Mouse (Mus musculus) midbrain, embryonic 10.5 days (tissue): ENCODE measurements around the gene Gpsm1. TPM values are rescaled to one million over a fixed set of nuclear protein-coding genes. Genes with fewer than 3 reads are reported as not detected.

Experiments
- DNase-seq: peaks from one replicate; pipeline ENCODE4 v3.0.0-alpha.2; 2017; ENCODE audit warnings: low spot score
- H3K27ac ChIP-seq: fragments of 300-500 bp; sonication (generic); replicated peaks from 2 replicates; pipeline ENCODE4 v1.5.1; 2016; ENCODE audit warnings: mild to moderate bottlenecking
- H3K27me3 ChIP-seq: fragments of 300-500 bp; sonication (generic); 2 replicates; pipeline ENCODE4 v1.6.1; 2016; ENCODE audit warnings: low read depth, mild to moderate bottlenecking; ENCODE audit not compliant: poor library complexity, severe bottlenecking
- H3K36me3 ChIP-seq: fragments of 300-500 bp; sonication (generic); 2 replicates; pipeline ENCODE4 v1.6.1; 2016; ENCODE audit warnings: mild to moderate bottlenecking, moderate library complexity
- H3K4me1 ChIP-seq: fragments of 300-500 bp; sonication (generic); 2 replicates; pipeline ENCODE4 v1.6.1; 2016
- H3K4me3 ChIP-seq: fragments of 300-500 bp; sonication (generic); 2 replicates; pipeline ENCODE4 v1.5.1; 2016; ENCODE audit warnings: mild to moderate bottlenecking, moderate library complexity
- H3K9me3 ChIP-seq: fragments of 300-500 bp; sonication (generic); replicated peaks from 2 replicates; pipeline ENCODE4 v1.6.1; 2016; ENCODE audit warnings: mild to moderate bottlenecking
- WGBS: fragments of 180-500 bp; shearing (Covaris S2); methylation state at CpG from one replicate; pipeline ENCODE4 v1.1.7; 2016; 5-methylcytosine and 5-hydroxymethylcytosine counted together
- polyA plus RNA-seq: library from polyadenylated mRNA; unstranded; fragments of >200 nt; fragmentation: Nextera tagmentation; extraction: Ambion mirVana; gene quantifications from 2 replicates; pipeline ENCODE4 v1.2.1, GENCODE M21; 2016

Gpsm1 gene
- polyA plus RNA-seq, 1 experiment from 2014 or later: 87.6 TPM

DNA sequence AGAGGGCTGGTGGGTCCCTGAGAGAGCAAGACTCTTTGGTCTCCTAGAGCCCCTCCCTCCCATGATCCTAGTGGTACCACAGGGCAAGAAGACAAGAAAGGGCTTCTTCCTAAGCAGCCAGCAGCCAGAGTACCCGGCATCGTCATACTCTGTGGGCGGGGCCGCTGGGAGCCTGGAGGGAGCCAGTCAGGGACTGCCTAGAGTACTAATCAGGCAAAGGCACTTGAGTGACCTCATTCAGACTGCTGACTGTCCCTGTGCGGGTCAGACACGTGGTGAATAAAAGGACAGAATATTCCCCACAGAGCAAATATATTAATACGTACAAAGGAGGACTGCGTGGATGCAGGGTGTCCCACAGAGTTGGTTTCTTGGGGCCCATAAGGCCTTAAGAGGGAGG, 14.1 kb downstream of the Gpsm1 start:
- no peak overlapping the region for H3K27ac ChIP-seq
- H3K4me3 ChIP-seq: no peak overlapping the region
- H3K9me3 ChIP-seq: no peaks in the 10 kb centered on the region
- 0 out of 2 replicates have a peak, but pooled peaks cover 4% of the 10 kb centered on the region for H3K4me1 ChIP-seq
- no peaks in the 10 kb centered on the region for H3K27me3 ChIP-seq
- 70% methylated on average over 8 of the region's 8 CpGs for WGBS
- peaks cover 81% of the 10 kb centered on the region for H3K36me3 ChIP-seq
- DNase-seq: no peak

DNA sequence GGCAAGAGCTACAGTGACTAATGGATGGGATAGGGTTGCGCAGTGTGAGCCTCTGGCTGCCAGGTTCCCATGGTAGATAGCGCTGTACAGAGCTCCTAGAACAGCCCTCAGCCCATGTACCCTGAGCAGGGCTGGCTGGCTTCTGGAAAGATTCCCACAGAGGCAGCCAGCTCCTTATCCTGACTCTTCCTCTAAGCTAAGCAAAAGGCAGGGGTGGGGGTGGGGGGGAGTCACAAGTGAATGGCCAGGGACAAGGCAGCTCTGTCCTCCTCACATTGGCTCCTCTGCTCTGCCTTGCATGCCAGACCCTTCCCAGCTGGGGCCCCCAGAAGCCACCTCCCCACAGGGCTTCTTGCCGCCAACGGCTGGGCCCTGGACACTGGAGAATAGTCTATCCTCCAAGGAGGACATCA, 14.7 kb downstream of the Gpsm1 start:
- Histone ChIP-seq H3K9me3 (no peaks in the 10 kb centered on the region), H3K36me3 (peaks cover 74% of the 10 kb centered on the region), H3K4me3 (no peak overlapping the region), H3K4me1 (0 out of 2 replicates have a peak, but pooled peaks cover 4% of the 10 kb centered on the region), H3K27me3 (no peaks in the 10 kb centered on the region), H3K27ac (peak overlapping the region; percentile 28; the same call in 1 of the 2 replicates)
- no peak for DNase-seq
- 88% methylated on average over 4 of the region's 4 CpGs for WGBS

DNA sequence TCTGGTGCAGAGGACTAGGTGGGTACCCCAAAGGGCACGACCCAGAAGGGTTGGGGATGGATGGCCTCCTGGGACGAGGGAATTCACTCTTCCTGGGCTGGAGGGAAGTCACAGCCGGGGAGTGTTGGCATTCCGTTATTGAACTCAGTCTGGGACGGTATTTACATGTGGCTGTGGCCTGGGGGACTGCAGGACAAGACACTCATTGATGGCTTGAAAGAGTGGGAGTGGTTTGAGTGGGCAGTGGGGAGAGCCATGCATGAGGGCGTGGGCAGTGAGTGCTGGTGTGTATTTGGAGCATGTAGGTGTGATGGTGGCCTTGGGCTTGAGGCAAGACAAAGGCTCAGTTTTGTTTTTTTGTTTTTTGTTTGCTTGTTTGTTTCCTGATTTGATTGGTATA, 15.4 kb downstream of the Gpsm1 start:
- H3K27me3 ChIP-seq: no peaks in the 10 kb centered on the region
- 0 out of 2 replicates have a peak overlapping the region, but pooled peaks have one; percentile 28 for H3K27ac ChIP-seq
- H3K36me3 ChIP-seq: peaks cover 68% of the 10 kb centered on the region
- 80% methylated on average over 6 of the region's 6 CpGs for WGBS
- H3K9me3 ChIP-seq: no peaks in the 10 kb centered on the region
- no peak overlapping the region for H3K4me3 ChIP-seq
- no peak for DNase-seq
- H3K4me1 ChIP-seq: 0 out of 2 replicates have a peak, but pooled peaks cover 4% of the 10 kb centered on the region

DNA sequence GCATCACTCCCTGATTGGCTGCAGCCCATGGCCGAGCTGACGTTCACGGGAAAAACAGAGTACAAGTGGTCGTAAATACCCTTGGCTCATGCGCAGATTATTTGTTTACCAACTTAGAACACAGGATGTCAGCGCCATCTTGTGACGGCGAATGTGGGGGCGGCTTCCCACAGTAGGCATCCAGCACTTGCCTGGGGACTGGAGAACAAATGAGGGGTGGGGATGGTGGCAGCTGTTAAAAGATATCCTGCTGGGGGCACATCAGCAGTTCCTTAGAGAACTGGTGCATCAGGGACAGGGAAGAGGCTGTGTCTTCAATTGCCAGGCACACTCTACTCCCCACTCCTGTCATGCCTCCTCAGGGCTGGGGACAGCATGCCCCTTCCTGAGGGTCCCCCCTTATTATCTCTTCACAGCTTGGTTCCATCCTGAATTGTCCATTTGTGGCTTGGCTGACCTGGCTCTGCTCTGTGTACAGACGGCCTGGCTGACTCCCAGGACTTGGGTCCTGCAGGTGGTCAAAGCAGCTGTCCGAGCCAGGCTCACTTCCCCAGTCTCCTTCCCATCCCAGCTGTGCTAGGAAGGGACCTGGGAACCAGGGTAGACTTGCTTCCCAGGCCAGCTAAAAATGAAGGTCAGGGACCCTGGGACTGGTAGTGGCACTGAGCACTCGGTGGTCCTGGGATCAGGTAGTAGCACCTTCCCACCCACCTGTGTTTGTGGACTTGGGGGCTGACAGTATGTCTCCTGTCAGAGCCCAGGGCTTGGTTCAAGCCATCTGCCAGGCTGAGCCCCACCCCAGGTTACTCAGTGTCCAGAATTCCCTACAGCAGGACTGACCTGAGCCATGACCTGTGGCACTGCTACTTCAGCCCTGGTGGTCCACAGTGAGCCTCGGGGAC, 23.2 kb downstream of the Gpsm1 start:
- no peaks in the 10 kb centered on the region; the same call in 1 of the 2 replicates for H3K4me1 ChIP-seq
- 0 out of 2 replicates have a peak overlapping the region, but pooled peaks have one; percentile 33 for H3K27ac ChIP-seq
- 87% methylated on average over 9 of the region's 13 CpGs for WGBS
- no peak for DNase-seq
- no peak overlapping the region for H3K4me3 ChIP-seq
- H3K27me3 ChIP-seq: no peaks in the 10 kb centered on the region
- H3K9me3 ChIP-seq: no peaks in the 10 kb centered on the region
- peaks cover 53% of the 10 kb centered on the region for H3K36me3 ChIP-seq

DNA sequence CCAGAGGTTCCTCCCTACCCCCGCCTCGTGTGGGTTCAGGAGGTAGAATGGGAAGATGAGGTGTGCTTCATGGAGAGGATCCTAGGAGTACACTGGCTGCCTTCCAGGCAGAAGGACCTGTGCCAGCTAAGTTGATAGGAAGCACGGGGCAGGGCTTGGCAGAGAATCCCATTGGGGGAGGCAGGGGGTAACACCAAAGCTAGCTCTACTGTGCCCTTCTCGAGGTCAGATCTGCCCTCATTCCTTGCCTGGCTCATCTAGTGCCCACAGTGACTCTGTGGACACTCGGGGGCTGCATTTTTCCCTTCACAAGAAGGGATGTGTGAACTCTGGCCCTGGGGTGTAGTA, 23.9 kb downstream of the Gpsm1 start:
- no peak overlapping the region for H3K4me3 ChIP-seq
- H3K4me1 ChIP-seq: no peaks in the 10 kb centered on the region; the same call in 1 of the 2 replicates
- no peak for DNase-seq
- 0 out of 2 replicates have a peak overlapping the region, but pooled peaks have one; percentile 33 for H3K27ac ChIP-seq
- peaks cover 60% of the 10 kb centered on the region for H3K36me3 ChIP-seq
- no peaks in the 10 kb centered on the region for H3K27me3 ChIP-seq
- WGBS: 90% methylated on average over 5 of the region's 5 CpGs
- no peaks in the 10 kb centered on the region for H3K9me3 ChIP-seq

DNA sequence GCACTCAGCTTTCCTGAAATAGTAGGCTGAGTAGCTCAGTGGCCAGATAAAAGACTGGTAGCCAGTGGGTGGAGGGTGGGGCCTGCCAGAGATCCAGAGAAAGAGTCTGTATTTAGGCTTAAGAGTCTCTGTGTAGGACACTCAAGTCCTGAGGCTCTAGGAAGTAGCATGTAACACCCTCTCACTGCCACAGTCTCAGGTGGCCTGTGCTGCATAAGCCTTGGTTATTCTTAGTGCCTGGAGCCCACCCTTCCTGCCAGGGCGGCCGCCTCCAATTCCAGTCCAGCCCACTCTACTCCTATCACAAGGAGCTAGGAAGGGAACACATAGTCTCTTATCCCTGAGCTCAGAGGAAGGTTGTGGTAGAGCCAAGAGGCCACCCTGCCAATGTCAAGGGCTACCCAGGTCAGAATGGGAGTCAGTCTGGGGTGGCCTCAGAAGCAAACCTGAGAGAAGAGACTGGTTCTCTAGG, 26.2 kb downstream of the Gpsm1 start:
- no peak for DNase-seq
- Histone ChIP-seq H3K27me3 (no peaks in the 10 kb centered on the region), H3K27ac (no peak overlapping the region), H3K36me3 (peaks cover 83% of the 10 kb centered on the region), H3K4me1 (no peaks in the 10 kb centered on the region; the same call in 1 of the 2 replicates), H3K4me3 (no peak overlapping the region), H3K9me3 (no peaks in the 10 kb centered on the region)
- 88% methylated on average over 2 of the region's 2 CpGs for WGBS

DNA sequence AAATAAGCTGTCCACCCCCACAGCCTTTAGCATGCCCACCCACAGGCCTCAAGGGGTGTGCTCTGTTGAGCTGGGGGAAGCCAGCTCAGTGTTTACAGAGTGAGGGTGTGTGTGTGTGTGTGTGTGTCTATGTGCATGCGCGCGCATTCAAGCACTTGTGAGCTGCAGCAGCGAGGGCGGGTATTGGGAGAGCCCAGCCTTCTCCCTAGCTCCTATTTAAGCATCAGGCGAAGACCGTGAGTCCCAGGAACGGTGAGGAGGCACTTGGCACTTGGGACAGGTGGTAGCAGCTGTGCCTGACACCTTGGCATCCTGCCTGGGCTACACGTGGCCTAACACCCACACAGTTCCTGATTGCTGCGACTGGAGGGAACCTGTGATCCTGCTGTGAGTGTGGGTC, 26.7 kb downstream of the Gpsm1 start:
- WGBS: 91% methylated on average over 10 of the region's 10 CpGs
- DNase-seq: no peak
- H3K9me3 ChIP-seq: no peaks in the 10 kb centered on the region
- no peak overlapping the region for H3K4me3 ChIP-seq
- H3K27me3 ChIP-seq: no peaks in the 10 kb centered on the region
- peaks cover 88% of the 10 kb centered on the region for H3K36me3 ChIP-seq
- H3K27ac ChIP-seq: no peak overlapping the region
- no peaks in the 10 kb centered on the region; the same call in 1 of the 2 replicates for H3K4me1 ChIP-seq

DNA sequence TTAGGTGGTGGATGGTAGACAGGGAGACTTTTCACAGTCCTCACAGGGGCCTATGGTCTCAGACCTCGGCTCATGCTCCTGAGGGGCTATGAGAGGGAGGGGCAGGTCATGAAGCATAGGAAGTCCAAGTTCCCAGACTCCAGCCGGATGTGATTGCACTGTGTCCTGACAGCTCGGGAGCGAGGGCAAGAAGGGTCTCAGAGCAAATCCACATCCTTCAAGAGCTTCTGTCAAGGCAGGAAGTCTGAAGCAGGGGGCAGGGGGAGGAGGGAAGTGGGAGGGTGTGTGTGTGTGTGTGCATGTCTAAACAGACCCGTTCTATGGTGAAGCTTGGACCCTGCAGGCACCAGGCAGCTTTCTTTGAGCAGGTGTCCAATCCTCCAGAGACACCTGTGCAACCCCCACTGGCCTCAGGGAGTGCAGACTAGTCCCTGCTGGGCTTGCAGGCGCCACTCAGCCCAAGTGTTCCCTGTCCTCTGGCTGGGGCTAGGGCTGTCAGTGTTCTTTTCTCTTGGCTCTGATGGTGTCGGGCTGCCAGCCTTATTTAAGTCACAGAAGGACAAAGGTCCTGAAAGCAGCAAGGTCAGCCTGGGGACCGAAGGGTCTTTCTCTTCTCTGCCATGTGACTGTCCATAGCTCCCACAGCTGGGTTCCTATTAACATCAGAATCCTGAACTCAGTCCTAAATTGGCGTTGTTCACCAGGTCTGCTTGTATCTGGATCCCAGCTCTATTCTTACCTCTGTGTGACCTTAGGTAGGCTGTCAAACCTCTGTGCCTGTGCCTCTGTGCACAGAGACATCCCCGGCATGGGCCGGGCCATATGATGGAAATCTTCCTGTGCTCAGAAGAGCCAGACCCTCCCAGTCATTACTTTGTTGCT, 27.5 kb downstream of the Gpsm1 start:
- H3K4me3 ChIP-seq: no peak overlapping the region
- H3K4me1 ChIP-seq: no peaks in the 10 kb centered on the region; the same call in 1 of the 2 replicates
- WGBS: 83% methylated on average over 11 of the region's 11 CpGs
- H3K27me3 ChIP-seq: no peaks in the 10 kb centered on the region
- no peak for DNase-seq
- peaks cover 96% of the 10 kb centered on the region for H3K36me3 ChIP-seq
- no peaks in the 10 kb centered on the region for H3K9me3 ChIP-seq
- no peak overlapping the region for H3K27ac ChIP-seq

DNA sequence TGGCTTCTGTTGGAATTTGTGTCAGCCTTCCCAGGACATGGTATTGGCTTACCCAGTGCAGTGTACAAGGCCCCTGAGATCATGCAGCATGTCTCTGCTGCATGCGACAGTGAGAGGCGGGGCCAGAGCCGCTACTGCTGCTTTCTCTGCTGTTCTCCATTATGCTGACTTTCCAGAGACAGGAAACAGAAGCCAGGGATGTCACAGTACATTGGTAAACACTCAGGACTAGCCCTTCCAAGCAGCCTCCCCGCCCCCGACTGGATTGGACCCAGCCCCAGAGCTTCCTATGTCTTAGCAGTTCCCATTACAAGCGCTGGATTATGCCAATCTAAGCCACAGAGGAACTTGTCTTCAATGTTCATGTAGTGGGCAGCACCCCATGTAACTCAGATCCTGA, 32.9 kb downstream of the Gpsm1 start:
- DNase-seq: no peak
- Histone ChIP-seq H3K9me3 (no peaks in the 10 kb centered on the region), H3K27me3 (no peaks in the 10 kb centered on the region), H3K36me3 (peaks cover 74% of the 10 kb centered on the region), H3K4me1 (peaks cover 35% of the 10 kb centered on the region), H3K27ac (no peak overlapping the region), H3K4me3 (no peak overlapping the region)
- 81% methylated on average over 6 of the region's 6 CpGs for WGBS

DNA sequence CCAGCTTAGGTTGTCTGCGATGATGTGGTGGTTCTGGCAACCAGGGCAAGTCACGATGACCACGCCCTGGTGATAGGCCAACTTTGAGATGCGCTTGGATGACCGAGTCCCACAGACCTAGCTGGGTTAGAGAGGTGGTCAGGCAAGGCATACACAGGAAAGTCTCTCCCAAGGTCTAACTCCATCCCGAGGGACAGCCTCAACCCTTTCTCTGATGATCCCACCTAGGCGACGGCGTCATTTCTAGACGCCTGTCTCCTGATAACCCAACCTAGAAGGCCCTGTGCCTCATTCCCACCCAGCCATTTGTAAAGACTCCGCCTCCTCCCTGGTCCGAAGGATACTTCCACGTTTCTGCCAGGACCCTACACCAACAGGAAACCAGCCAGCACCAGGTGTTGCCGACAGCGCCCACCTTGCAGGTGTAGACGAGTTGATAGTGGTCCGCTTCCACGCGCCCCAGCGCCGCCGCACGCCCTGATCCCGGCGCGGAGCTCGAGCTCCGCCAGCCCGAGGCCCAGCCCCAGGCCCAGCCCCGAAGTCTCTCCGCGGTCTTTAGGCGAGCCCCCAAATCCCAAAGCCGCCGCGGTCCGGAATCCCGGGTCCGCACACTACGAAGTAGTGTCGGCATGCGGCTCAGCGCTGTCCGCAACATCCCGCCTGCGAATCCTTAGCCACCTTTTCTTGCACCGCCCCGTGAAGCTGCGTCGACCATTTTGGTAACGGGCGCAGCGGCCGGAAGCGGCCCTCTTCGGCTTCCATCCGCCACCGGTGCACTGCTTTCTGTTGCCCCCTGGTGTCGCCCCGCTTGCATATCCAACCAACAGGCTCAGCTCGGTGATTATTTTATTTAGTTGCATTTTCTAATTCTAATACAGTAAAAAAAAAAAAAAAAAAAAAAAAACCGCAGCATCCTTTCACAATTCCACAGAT, 36.3 kb downstream of the Gpsm1 start, which contains the start of gene Dnlz:
Gene Dnlz, minus strand, starts transcription at position 753 of the 933 bp plus-strand sequence.
- Histone ChIP-seq H3K4me3 (peak within 1 kb of the TSS; percentile 93), H3K36me3 (peaks cover 44% of the 10 kb centered on the region), H3K4me1 (peaks cover 38% of the 10 kb centered on the region), H3K27me3 (no peaks in the 10 kb centered on the region), H3K9me3 (no peaks in the 10 kb centered on the region), H3K27ac (peak within 1 kb of the TSS; percentile 96)
- DNase-seq: peak; percentile 91
- WGBS: 3% methylated on average over 62 of the region's 62 CpGs

DNA sequence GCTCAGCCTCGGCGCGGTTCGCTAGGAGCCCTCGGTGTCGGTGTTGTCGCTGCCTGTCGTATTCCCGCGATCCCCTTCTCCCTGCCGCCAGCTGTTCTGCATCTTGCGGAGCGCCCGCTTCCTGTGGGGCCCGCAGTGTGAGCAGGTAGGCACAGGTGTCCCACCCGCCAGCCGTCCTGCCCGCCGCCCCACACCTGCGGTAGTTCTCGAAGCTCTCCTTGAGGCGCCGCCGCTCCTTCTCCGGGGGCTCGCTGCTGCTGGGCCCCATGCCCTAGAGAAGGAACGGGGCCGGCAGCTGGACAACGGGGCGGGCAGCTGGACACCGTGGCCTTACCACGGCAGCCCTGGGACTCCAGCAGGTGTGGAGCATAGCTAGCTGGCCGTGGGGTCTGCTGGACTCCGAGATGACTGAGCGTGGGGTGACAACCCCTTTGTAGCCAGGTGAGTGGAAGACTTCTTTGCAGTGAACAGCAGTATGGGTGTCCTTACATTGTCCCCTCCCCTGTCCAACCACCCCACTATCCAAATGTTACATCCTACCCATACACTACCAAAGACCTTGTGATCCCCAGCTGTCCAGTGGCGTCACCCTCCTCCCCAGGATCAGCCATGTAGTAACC, 37.1 kb downstream of the Gpsm1 start:
- DNase-seq: no peak
- H3K27ac ChIP-seq: peak overlapping the region; percentile 96

More for the DNA sequence above, 37.1 kb downstream of the Gpsm1 start:
- H3K36me3 ChIP-seq: peaks cover 36% of the 10 kb centered on the region
- H3K27me3 ChIP-seq: no peaks in the 10 kb centered on the region
- H3K4me3 ChIP-seq: peak overlapping the region; percentile 93
- WGBS: 4% methylated on average over 36 of the region's 36 CpGs
- H3K4me1 ChIP-seq: peaks cover 41% of the 10 kb centered on the region
- no peaks in the 10 kb centered on the region for H3K9me3 ChIP-seq
